ENCODE assay signal across 9 mouse cellular contexts in genomic region chr7:34228641-34229040, GRCm38 (mm10). TPM values are rescaled to one million over a fixed set of nuclear protein-coding genes. Genes with fewer than 3 reads are reported as not detected.
DNase-seq lines count a peak whose midpoint lies in the region; ATAC-seq and TF ChIP-seq lines count a peak whose summit lies in the region.
"Had no signal": no experiment of that assay in that cellular context is flagged by ENCODE, and none has a peak within 500 bp of the region (broad histone marks: within the 10 kb centered on the region; RNA-seq: fewer than 3 reads in every experiment).

No protein-coding gene starts in this region.

- no peaks in the 10 kb centered on the region for H3K9me3 ChIP-seq in E14TG2a.4 (ENCODE audit: low read length)
- H3K9me3 ChIP-seq in forebrain, embryonic 10.5 days = no peaks in the 10 kb centered on the region
- no peaks in the 10 kb centered on the region for H3K9me3 ChIP-seq in midbrain, embryonic 11.5 days (ENCODE audit: control insufficient read depth, low read length)

- H3K4me2 ChIP-seq in midbrain, embryonic 11.5 days = peak overlapping the region; percentile 85

- ATAC-seq in midbrain, embryonic 11.5 days (ENCODE audit: low FRiP score) = no peak

- peak overlapping the region; percentile 97 for H3K27ac ChIP-seq in forebrain, embryonic 10.5 days
- no peak overlapping the region for H3K27ac ChIP-seq in midbrain, embryonic 11.5 days (ENCODE audit: low read depth, low read length)

- no peak for TF ChIP-seq CTCF in E14TG2a.4 (conservative IDR thresholded peaks at IDR 0.05; ENCODE audit: low read length)

- WGBS in forebrain, embryonic 10.5 days = 75% methylated on average over 8 of the region's 9 CpGs
- WGBS in midbrain, embryonic 11.5 days = 78% methylated on average over 8 of the region's 9 CpGs

- 0 out of 2 replicates have a peak overlapping the region, but pooled peaks have one; percentile 22 for H3K9ac ChIP-seq in midbrain, embryonic 11.5 days (ENCODE audit: low read length)

- H3K27me3 ChIP-seq in E14TG2a.4 (ENCODE audit: insufficient read depth, low read length) = no peaks in the 10 kb centered on the region
- H3K27me3 ChIP-seq in forebrain, embryonic 10.5 days (ENCODE audit: poor library complexity, severe bottlenecking) = no peaks in the 10 kb centered on the region
- no peaks in the 10 kb centered on the region for H3K27me3 ChIP-seq in midbrain, embryonic 11.5 days (ENCODE audit: control insufficient read depth, insufficient read depth, low read length)

- H3K36me3 ChIP-seq in E14TG2a.4 (ENCODE audit: insufficient read depth, low read length) = peaks cover 69% of the 10 kb centered on the region
- H3K36me3 ChIP-seq in forebrain, embryonic 10.5 days (replicated peaks) = peaks cover 54% of the 10 kb centered on the region
- no peaks in the 10 kb centered on the region for H3K36me3 ChIP-seq in midbrain, embryonic 11.5 days (ENCODE audit: control insufficient read depth, insufficient read depth, low read length)

- DNase-seq in adrenal gland, postnatal 10 days = peak; percentile 71
- no peak for DNase-seq in adrenal gland, adult 2 months
- no peak for DNase-seq in forebrain, embryonic 10.5 days (ENCODE audit: extremely low spot score, low spot score)
- peak; percentile 36 for DNase-seq in kidney, postnatal 10 days
- DNase-seq in midbrain, embryonic 11.5 days (ENCODE audit: low spot score, missing footprints) = peak; percentile 81
- no peak for DNase-seq in urinary bladder, postnatal 10 days (ENCODE audit: low spot score)
- DNase-seq in B cell, adult 2 months = no peak

- H3K4me3 ChIP-seq in E14TG2a.4 (replicated peaks; ENCODE audit: low read length) = peak overlapping the region; percentile 95
- peak overlapping the region; percentile 87 for H3K4me3 ChIP-seq in forebrain, embryonic 10.5 days
- H3K4me3 ChIP-seq in midbrain, embryonic 11.5 days (ENCODE audit: low read depth, low read length) = peak overlapping the region; percentile 71

- H3K4me1 ChIP-seq in E14TG2a.4 (replicated peaks; ENCODE audit: low read depth, low read length) = peaks cover 76% of the 10 kb centered on the region
- H3K4me1 ChIP-seq in forebrain, embryonic 10.5 days = peaks cover 53% of the 10 kb centered on the region
- peaks cover 17% of the 10 kb centered on the region for H3K4me1 ChIP-seq in midbrain, embryonic 11.5 days (ENCODE audit: control insufficient read depth, insufficient read depth, low read length)

RNA-seq across cellular contexts. Expression of gene Gpi1, which starts 1.5 kb away (rescaled TPM):
- 100 to 1,000 TPM; 373 to 446 TPM for total RNA-seq in adrenal gland, postnatal 10 days (2021)
- total RNA-seq in adrenal gland, adult 2 months (2021) = 100 to 1,000 TPM; 290 to 557 TPM
- polyA plus RNA-seq in adrenal gland, adult 2 months (2012; rRNA removed) = 507 and 510 TPM in 2 replicates
- 439 and 441 TPM in 2 replicates for polyA plus RNA-seq in forebrain, embryonic 10.5 days (2016; fragmentation: Nextera tagmentation; extraction: Ambion mirVana)
- 277 and 282 TPM in 2 replicates for polyA plus RNA-seq in midbrain, embryonic 11.5 days (2014; fragmentation: Nextera tagmentation; extraction: Ambion mirVana)

RNA-seq across cellular contexts. Expression of gene Gm6096, which starts 22.2 kb away (rescaled TPM):
- not detected for total RNA-seq in adrenal gland, postnatal 10 days (2021)
- total RNA-seq in adrenal gland, adult 2 months (2021) = not detected
- not detected in 2 replicates for polyA plus RNA-seq in adrenal gland, adult 2 months (2012; rRNA removed)
- not detected in 2 replicates for polyA plus RNA-seq in forebrain, embryonic 10.5 days (2016; fragmentation: Nextera tagmentation; extraction: Ambion mirVana)
- polyA plus RNA-seq in midbrain, embryonic 11.5 days (2014; fragmentation: Nextera tagmentation; extraction: Ambion mirVana) = 0.44 TPM in 1 of 2 replicates, not detected in the other
- polyA plus RNA-seq: large intestine, adult 2 months had no signal

RNA-seq across cellular contexts. Expression of gene Pdcd2l, which starts 32.2 kb away (rescaled TPM):
- 10 to 100 TPM; 23.2 TPM for total RNA-seq in adrenal gland, postnatal 10 days (2021)
- total RNA-seq in adrenal gland, adult 2 months (2021) = 10 to 100 TPM; 15.4 to 24.4 TPM
- polyA plus RNA-seq in adrenal gland, adult 2 months (2012; rRNA removed) = 27.9 and 31.1 TPM in 2 replicates
- 74.9 and 81.9 TPM in 2 replicates for polyA plus RNA-seq in forebrain, embryonic 10.5 days (2016; fragmentation: Nextera tagmentation; extraction: Ambion mirVana)
- polyA plus RNA-seq in midbrain, embryonic 11.5 days (2014; fragmentation: Nextera tagmentation; extraction: Ambion mirVana) = 63.0 and 68.3 TPM in 2 replicates

RNA-seq across cellular contexts. Expression of gene Uba2, which starts 59.2 kb away (rescaled TPM):
- total RNA-seq in adrenal gland, postnatal 10 days (2021) = 10 to 100 TPM; 77.6 to 77.7 TPM
- total RNA-seq in adrenal gland, adult 2 months (2021) = 10 to 100 TPM; 63.5 to 75.7 TPM
- 22.5 and 25.2 TPM in 2 replicates for polyA plus RNA-seq in adrenal gland, adult 2 months (2012; rRNA removed)
- 296 and 309 TPM in 2 replicates for polyA plus RNA-seq in forebrain, embryonic 10.5 days (2016; fragmentation: Nextera tagmentation; extraction: Ambion mirVana)
- 273 and 283 TPM in 2 replicates for polyA plus RNA-seq in midbrain, embryonic 11.5 days (2014; fragmentation: Nextera tagmentation; extraction: Ambion mirVana)

Comparison
In these comparisons a context has a peak if more than half of its experiments do, and no peak if none do; other contexts are left out.
1. DNase-seq: peak in adrenal gland, postnatal 10 days (single experiment), kidney, postnatal 10 days (single experiment) and midbrain, embryonic 11.5 days (single experiment); none in adrenal gland, adult 2 months (single experiment), forebrain, embryonic 10.5 days (single experiment), urinary bladder, postnatal 10 days (single experiment) and B cell, adult 2 months (0 of 2).
2. Peak in every context shown above with its lines, with median percentiles within 50 percentile points of each other: H3K4me3 ChIP-seq.